Mouse (Mus musculus) megakaryocyte, embryonic 14.5 days (primary cell): ENCODE data around the gene Vmn1r22. TPM values are rescaled to one million over a fixed set of nuclear protein-coding genes. Genes with fewer than 3 reads are reported as not detected.
"Not testable (repeated sequence)": the region's sequence is repeated elsewhere in the genome, so short reads cannot be mapped to it uniquely, and the experiment has no call there.

ENCODE experiments used
- H3K27me3 ChIP-seq: replicated peaks from 2 replicates; pipeline ENCODE3; 2012; ENCODE audit warnings: inconsistent platforms
- H3K36me3 ChIP-seq: replicated peaks from 2 replicates; pipeline ENCODE3; 2012; ENCODE audit warnings: low read length, inconsistent platforms, mixed read lengths
- H3K4me1 ChIP-seq: 2 replicates; pipeline ENCODE4 v1.6.1; 2012; ENCODE audit warnings: inconsistent platforms
- H3K4me3 ChIP-seq: replicated peaks from 2 replicates; pipeline ENCODE3; 2012; ENCODE audit warnings: moderate library complexity, mild to moderate bottlenecking, inconsistent platforms
- H3K9me3 ChIP-seq: 2 replicates; pipeline ENCODE4 v1.6.1; 2012; ENCODE audit warnings: inconsistent platforms
- FLI1 ChIP-seq: IDR thresholded peaks from 2 replicates; pipeline ENCODE4 v1.6.1; 2012; ENCODE audit warnings: low read length, inconsistent platforms, mixed read lengths
- GATA1 ChIP-seq: IDR thresholded peaks from 3 replicates; pipeline ENCODE4 v1.6.1; 2012; ENCODE audit warnings: mixed read lengths, low read length, inconsistent platforms, borderline replicate concordance
- polyA plus RNA-seq: library from polyadenylated mRNA; stranded (reverse); fragments of >175 nt; gene quantifications from 2 replicates; pipeline ENCODE4 v1.2.3, GENCODE M21; 2012; ENCODE audit warnings: low replicate concordance; ENCODE audit not compliant: insufficient read depth

Vmn1r22 gene
- not detected in 2 replicates for polyA plus RNA-seq

GRCm38 (mm10) chr6:57907928-57908327, at the start of gene Vmn1r22:
Gene Vmn1r22 (minus strand): TSS chr6:57908028.
- H3K27me3 ChIP-seq: no peaks in the 10 kb centered on the region
- no peaks in the 10 kb centered on the region for H3K4me1 ChIP-seq
- no peaks in the 10 kb centered on the region for H3K36me3 ChIP-seq
- peaks cover 4% of the 10 kb centered on the region; the same call in 1 of the 2 replicates for H3K9me3 ChIP-seq
- H3K4me3 ChIP-seq: no peak within 1 kb of the TSS
- TF ChIP-seq GATA1 (no peak), FLI1 (no peak)

DNA sequence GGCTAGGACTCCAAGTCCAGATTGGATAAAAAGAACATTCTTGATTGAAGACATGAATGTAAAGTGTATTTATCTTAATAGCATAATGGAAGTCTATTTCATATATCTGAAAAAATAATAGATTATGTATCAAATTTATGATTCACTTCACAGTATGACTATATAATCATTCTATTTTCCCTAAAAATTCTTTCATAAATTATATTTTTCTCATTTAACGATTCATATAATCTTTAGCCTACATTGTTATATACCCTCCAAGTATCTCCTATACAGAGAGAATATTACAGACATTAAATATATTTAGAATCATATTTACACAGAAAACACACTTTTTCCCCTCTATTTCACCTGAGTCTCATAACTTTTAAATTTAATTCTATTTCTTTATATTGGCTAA, 18.9 kb upstream of the Vmn1r22 start, which contains the start of gene Vmn1r23:
TSS of gene Vmn1r23 (minus strand) at position 101 of the 400 bp plus-strand sequence.
- Histone ChIP-seq H3K36me3 (no peaks in the 10 kb centered on the region), H3K9me3 (no peaks in the 10 kb centered on the region), H3K4me3 (no peak within 1 kb of the TSS), H3K27me3 (no peaks in the 10 kb centered on the region), H3K4me1 (no peaks in the 10 kb centered on the region)
- TF ChIP-seq GATA1 (no peak), FLI1 (no peak)

GRCm38 (mm10) chr6:57859043-57860042, 48.5 kb downstream of the Vmn1r22 start:
- no peaks in the 10 kb centered on the region for H3K36me3 ChIP-seq
- peaks cover 9% of the 10 kb centered on the region for H3K9me3 ChIP-seq
- H3K27me3 ChIP-seq: no peaks in the 10 kb centered on the region
- peak overlapping the region; percentile 88 for H3K4me3 ChIP-seq
- no peak for TF ChIP-seq FLI1
- TF ChIP-seq GATA1: no peak
- peaks cover 21% of the 10 kb centered on the region for H3K4me1 ChIP-seq

GRCm38 (mm10) chr6:57851177-57851576, 56.7 kb downstream of the Vmn1r22 start:
- not testable (repeated sequence) for H3K27me3 ChIP-seq, H3K9me3 ChIP-seq, H3K4me1 ChIP-seq, H3K36me3 ChIP-seq, H3K4me3 ChIP-seq

- Histone ChIP-seq H3K27me3 (no peaks in the 10 kb centered on the region), H3K36me3 (no peaks in the 10 kb centered on the region), H3K4me3 (no peak within 1 kb of the TSS), H3K9me3 (no peaks in the 10 kb centered on the region), H3K4me1 (no peaks in the 10 kb centered on the region)
- TF ChIP-seq GATA1 (no peak), FLI1 (no peak)
Observed at GRCm38 (mm10) chr6:57850286-57850685, 57.5 kb downstream of the Vmn1r22 start, which contains the start of gene Vmn1r21. Gene Vmn1r21 (minus strand): TSS chr6:57850343.

Other genes with a start within 250 kb of the Vmn1r22 start
- gene Pyurf, start 215.9 kb downstream of the Vmn1r22 start, polyA plus RNA-seq: 10.5 and 24.9 TPM in 2 replicates
- 6.7 and 7.6 TPM in 2 replicates for gene Lancl2, start 205.5 kb downstream of the Vmn1r22 start, polyA plus RNA-seq
- gene Vopp1, start 82.9 kb downstream of the Vmn1r22 start, polyA plus RNA-seq: 6.6 and 7.6 TPM in 2 replicates
- gene Vmn1r21, start 57.7 kb downstream of the Vmn1r22 start, polyA plus RNA-seq: not detected in 2 replicates
- not detected in 2 replicates for gene Vmn1r23, start 18.8 kb upstream of the Vmn1r22 start, polyA plus RNA-seq
- gene Vmn1r24, start 53.5 kb upstream of the Vmn1r22 start, polyA plus RNA-seq: 0.06 TPM in 1 of 2 replicates, not detected in the other
- not detected in 2 replicates for gene Vmn1r25, start 72.8 kb upstream of the Vmn1r22 start, polyA plus RNA-seq
- not detected in 2 replicates for gene Vmn1r26, start 107.1 kb upstream of the Vmn1r22 start, polyA plus RNA-seq